Mouse (Mus musculus): ENCODE results near the gene Gabbr2. TPM values are rescaled to one million over a fixed set of nuclear protein-coding genes. Genes with fewer than 3 reads are reported as not detected.

The Gabbr2 gene
- polyA plus RNA-seq, 1 experiment from 2014 or later, result 3.0 TPM

DNA sequence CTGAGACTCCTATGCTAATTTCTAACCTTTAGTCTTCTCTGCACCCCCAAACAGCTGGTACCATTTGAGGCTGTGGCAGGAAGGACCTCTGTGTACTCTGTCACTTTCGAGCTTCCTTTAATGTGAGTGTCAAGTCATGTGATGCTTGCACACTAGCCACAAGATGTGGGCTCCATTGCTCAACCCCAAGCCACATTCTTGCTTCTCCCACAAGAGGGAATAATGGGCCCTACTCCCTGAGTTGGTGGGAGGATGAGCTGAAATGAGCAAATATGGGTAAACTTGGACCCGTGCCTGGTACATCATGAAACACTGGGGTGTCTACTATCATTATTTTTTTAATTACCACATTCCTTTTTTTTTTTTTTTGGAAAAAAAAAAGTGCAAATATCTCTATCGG lies 86.5 kb downstream of the Gabbr2 start:
- H3K4me2 ChIP-seq (replicated peaks), result no peak overlapping the region
- no peak overlapping the region for H3K9ac ChIP-seq
- WGBS, result 73% methylated on average over 3 of the region's 3 CpGs
- peaks cover 14% of the 10 kb centered on the region for H3K9me3 ChIP-seq
- no peaks in the 10 kb centered on the region for H3K36me3 ChIP-seq
- H3K27ac ChIP-seq, result no peak overlapping the region
- ATAC-seq (ENCODE audit: low FRiP score, low read depth), result no peak
- H3K27me3 ChIP-seq (replicated peaks), result no peaks in the 10 kb centered on the region
- no peaks in the 10 kb centered on the region for H3K4me1 ChIP-seq
- no peak overlapping the region for H3K4me3 ChIP-seq

DNA sequence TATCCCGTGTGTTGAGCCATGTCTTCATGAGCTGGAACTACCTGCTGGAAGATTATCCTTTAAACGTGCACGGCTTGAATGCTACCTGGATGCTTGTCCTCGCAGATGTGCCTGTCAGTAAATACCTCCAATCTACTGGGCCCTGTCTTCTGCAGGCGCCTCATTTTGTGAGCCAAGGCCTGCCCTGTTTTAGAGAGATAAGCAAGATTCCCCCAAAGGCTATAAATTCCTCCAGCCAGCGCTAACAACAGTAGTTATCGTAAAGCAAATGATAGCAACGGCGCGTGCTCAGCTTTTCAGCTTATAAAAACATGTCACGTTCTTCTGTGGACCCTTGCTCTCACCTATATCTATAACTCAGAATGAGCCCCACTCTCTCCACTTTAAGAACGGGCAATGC lies 87.5 kb downstream of the Gabbr2 start:
- Histone ChIP-seq H3K9me3 (peaks cover 8% of the 10 kb centered on the region; the same call in 1 of the 2 replicates), H3K4me2 (replicated peaks) (no peak overlapping the region), H3K9ac (no peak overlapping the region), H3K27me3 (replicated peaks) (no peaks in the 10 kb centered on the region), H3K27ac (no peak overlapping the region), H3K4me3 (no peak overlapping the region), H3K36me3 (no peaks in the 10 kb centered on the region), H3K4me1 (no peaks in the 10 kb centered on the region)
- WGBS, result 56% methylated on average over 12 of the region's 12 CpGs
- no peak for ATAC-seq (ENCODE audit: low FRiP score, low read depth)

DNA sequence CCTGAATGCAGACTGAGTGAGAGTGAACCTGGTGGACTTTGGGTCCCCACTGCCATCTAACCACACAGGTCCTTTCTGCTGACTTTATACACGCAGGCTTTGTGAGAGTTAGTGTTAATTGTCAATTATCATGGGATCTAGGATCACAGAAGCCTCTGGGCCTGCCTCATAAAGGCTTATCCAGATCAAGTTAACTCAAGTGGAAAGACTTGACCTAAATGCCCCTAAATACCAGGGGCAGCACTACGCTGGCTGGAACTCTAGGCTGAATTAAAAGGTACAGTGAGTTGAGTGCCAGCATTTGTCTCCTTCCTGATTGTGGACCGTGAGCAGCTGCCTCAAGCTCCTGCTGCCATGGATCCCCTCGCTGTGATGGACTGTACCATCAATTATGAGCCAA lies 93.1 kb downstream of the Gabbr2 start:
- Histone ChIP-seq H3K4me1 (peaks cover 7% of the 10 kb centered on the region), H3K4me2 (replicated peaks) (no peak overlapping the region), H3K4me3 (no peak overlapping the region), H3K27me3 (replicated peaks) (no peaks in the 10 kb centered on the region), H3K27ac (no peak overlapping the region), H3K9ac (no peak overlapping the region), H3K36me3 (no peaks in the 10 kb centered on the region), H3K9me3 (no peaks in the 10 kb centered on the region)
- ATAC-seq (ENCODE audit: low FRiP score, low read depth), result no peak
- WGBS, result 76% methylated on average over 4 of the region's 4 CpGs

DNA sequence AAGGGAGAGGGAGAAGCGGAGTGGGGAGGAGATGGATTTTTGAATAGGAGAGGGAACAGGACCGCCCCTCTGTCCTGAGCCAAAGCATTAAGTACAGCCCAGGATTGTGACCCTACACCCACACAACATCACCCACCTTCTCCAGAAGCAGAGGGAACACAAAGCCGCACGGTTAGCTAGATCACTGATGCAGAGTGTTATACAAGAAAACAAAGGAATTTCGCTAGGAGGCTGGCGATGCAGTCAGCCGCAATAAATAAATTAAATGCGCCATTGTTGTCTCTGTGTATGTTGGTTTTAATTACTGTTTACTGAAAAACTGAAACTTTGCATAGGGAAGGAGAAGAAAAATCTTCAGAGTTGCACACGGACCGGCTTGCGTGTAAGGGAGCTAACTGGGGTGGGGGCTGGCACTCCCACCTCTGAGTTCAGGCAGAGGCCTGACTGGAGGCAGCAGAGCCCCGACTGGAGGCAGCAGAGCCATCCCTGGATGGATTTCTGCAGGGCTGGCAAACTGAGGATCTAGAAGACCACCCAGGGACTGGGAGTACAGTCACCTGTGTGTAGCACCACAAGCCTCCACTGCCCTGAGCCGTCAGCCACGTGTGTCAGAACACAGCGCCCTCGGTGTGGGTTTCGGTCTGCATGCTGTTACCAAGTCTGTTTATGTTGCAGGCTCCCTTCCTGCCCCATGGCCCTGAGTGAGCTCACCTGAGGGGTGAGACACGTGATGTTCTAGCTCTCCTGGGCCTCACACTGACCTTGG lies 93.9 kb downstream of the Gabbr2 start:
- H3K27ac ChIP-seq, result no peak overlapping the region
- no peak overlapping the region for H3K4me3 ChIP-seq
- no peak overlapping the region for H3K9ac ChIP-seq
- H3K4me1 ChIP-seq, result peaks cover 7% of the 10 kb centered on the region
- H3K9me3 ChIP-seq, result no peaks in the 10 kb centered on the region
- H3K27me3 ChIP-seq (replicated peaks), result no peaks in the 10 kb centered on the region
- H3K4me2 ChIP-seq (replicated peaks), result no peak overlapping the region
- peak; percentile 41; the same call in 1 of the 2 replicates for ATAC-seq (ENCODE audit: low FRiP score, low read depth)
- 58% methylated on average over 17 of the region's 18 CpGs for WGBS
- H3K36me3 ChIP-seq, result no peaks in the 10 kb centered on the region

DNA sequence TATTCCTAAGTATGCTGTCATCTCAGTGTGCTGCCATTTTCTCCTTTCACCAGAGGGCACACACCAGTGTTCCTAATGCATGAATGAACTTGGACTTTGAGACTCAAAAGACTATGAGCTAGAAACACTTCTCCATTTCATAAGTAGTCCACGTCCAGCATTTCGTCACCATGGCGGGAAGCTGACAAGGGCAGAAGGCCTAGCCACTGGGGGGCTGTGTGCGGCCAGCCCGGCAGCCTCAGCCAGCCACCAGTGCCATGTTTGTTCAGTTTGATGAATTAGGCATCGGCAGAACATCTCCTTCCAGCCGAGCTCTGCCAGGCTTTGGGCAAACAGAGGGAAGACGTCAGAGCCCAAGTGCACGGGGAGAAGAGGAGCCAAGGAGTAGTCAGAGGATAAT lies 97.5 kb downstream of the Gabbr2 start:
- H3K27me3 ChIP-seq (replicated peaks), result no peaks in the 10 kb centered on the region
- H3K9me3 ChIP-seq, result no peaks in the 10 kb centered on the region
- H3K9ac ChIP-seq, result no peak overlapping the region
- WGBS, result 77% methylated on average over 9 of the region's 9 CpGs
- H3K36me3 ChIP-seq, result no peaks in the 10 kb centered on the region
- no peak overlapping the region for H3K4me3 ChIP-seq
- peaks cover 7% of the 10 kb centered on the region for H3K4me1 ChIP-seq
- no peak overlapping the region for H3K27ac ChIP-seq
- no peak overlapping the region for H3K4me2 ChIP-seq (replicated peaks)
- no peak for ATAC-seq (ENCODE audit: low FRiP score, low read depth)

DNA sequence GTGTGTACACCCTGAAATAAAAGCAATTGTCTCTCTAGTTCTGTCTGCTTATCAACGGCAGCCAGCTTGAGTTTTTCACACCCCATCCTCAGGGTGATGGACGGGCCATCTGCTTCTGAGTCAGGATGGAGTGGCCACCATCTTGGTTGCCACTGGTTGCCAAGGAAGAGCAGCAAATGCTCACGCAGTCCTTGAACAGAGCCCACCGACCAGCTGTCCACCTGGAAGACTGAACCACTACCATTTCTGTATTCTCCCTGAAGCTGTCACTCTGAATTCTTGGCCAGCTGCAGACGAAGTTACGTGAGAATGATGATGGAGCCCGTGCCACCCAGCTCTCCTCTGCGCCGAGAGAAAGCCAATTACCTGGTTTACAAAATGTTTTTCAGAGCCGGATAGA lies 102.5 kb downstream of the Gabbr2 start:
- WGBS, result 85% methylated on average over 10 of the region's 10 CpGs
- H3K4me2 ChIP-seq (replicated peaks), result no peak overlapping the region
- no peak overlapping the region for H3K27ac ChIP-seq
- H3K27me3 ChIP-seq (replicated peaks), result no peaks in the 10 kb centered on the region
- H3K4me3 ChIP-seq, result no peak overlapping the region
- ATAC-seq (ENCODE audit: low FRiP score, low read depth), result no peak
- H3K9ac ChIP-seq, result no peak overlapping the region
- H3K4me1 ChIP-seq, result no peaks in the 10 kb centered on the region; the same call in 1 of the 2 replicates
- H3K36me3 ChIP-seq, result no peaks in the 10 kb centered on the region
- H3K9me3 ChIP-seq, result no peaks in the 10 kb centered on the region

DNA sequence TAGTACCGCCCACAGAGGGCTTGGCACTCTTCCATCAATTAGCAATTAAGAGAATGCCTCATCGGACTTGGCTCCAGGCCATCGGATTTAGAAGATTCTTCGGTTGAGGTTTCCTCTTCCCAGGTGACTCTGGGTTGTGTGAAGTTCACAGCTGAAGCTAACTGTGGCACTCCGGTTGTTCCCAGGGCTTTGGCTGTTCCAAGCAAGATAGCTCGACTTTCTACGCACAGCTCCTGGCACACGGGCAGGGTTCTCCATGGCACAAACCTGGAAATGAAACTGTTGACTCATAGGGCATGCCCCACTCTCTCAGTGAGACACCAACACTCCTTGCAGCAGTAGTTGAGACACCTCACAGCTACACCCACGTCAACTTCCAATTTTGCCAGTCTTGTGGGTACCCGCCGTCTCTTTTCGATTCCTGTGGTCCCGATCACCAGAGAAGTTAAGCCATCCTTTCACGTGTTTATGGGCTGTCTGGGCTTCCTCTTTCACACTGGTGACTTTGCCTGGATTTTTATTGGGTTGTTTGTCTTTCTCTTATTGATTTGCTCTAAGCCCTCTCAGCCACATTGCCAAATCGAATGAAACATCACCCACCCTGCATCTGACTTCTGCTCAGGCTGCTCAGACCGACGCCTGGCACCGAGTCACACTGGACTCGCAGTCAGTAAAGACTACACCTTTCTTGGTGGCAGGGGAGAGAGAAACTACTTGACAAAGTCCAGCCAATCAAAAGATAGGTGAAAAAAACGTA lies 105.9 kb downstream of the Gabbr2 start:
- H3K4me2 ChIP-seq (replicated peaks), result no peak overlapping the region
- no peak for ATAC-seq (ENCODE audit: low FRiP score, low read depth)
- no peaks in the 10 kb centered on the region for H3K9me3 ChIP-seq
- no peak overlapping the region for H3K27ac ChIP-seq
- H3K36me3 ChIP-seq, result no peaks in the 10 kb centered on the region
- H3K4me3 ChIP-seq, result no peak overlapping the region
- 90% methylated on average over 20 of the region's 20 CpGs for WGBS
- no peaks in the 10 kb centered on the region for H3K27me3 ChIP-seq (replicated peaks)
- peaks cover 6% of the 10 kb centered on the region; the same call in 1 of the 2 replicates for H3K4me1 ChIP-seq
- H3K9ac ChIP-seq, result no peak overlapping the region

DNA sequence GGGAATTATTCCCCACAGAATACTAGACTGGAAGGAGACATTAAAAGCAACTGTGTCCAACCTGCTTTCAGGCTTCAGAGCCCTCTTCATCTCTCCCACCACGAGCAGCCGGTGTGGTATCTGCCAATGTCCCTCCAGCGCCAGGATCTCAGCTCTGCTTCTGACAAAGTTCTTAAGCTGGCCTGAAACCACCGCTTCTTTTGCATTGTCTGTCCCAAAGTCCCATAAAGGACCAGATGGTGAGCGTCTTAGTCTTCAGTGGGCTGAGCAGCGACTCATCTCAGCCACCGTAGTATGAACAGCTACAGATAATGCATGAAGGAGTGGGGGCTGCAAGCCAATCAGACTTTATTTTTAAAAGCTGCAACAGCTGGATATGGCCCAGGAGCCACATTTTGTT lies 107.5 kb downstream of the Gabbr2 start:
- no peak overlapping the region for H3K4me3 ChIP-seq
- WGBS, result 80% methylated on average over 7 of the region's 7 CpGs
- H3K27me3 ChIP-seq (replicated peaks), result no peaks in the 10 kb centered on the region
- H3K9me3 ChIP-seq, result no peaks in the 10 kb centered on the region
- H3K4me2 ChIP-seq (replicated peaks), result no peak overlapping the region
- H3K4me1 ChIP-seq, result peaks cover 9% of the 10 kb centered on the region; the same call in 1 of the 2 replicates
- no peak overlapping the region for H3K9ac ChIP-seq
- H3K36me3 ChIP-seq, result no peaks in the 10 kb centered on the region
- H3K27ac ChIP-seq, result no peak overlapping the region
- ATAC-seq (ENCODE audit: low FRiP score, low read depth), result no peak

DNA sequence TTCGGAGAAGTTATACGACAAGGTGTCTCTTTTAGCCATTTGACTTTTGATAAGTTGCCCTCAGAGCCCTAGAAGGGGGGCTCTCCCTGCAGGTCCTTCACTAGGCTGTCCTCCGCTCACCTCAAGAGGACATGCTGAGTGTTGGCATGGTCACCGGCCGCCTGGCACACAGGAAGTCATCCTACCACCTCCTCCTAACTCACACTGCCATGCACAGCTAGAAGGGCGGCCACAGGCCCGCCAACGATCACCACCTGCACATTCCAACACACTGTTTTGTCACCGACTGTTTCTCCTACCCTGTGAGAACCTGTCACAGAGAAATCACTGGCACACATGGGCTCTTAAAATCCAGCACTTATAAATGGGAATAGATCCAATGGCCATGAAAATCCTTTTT lies 108.1 kb downstream of the Gabbr2 start:
- WGBS, result 86% methylated on average over 9 of the region's 9 CpGs
- Histone ChIP-seq H3K9ac (no peak overlapping the region), H3K4me3 (no peak overlapping the region), H3K27me3 (replicated peaks) (no peaks in the 10 kb centered on the region), H3K4me2 (replicated peaks) (no peak overlapping the region), H3K36me3 (no peaks in the 10 kb centered on the region), H3K27ac (no peak overlapping the region), H3K9me3 (no peaks in the 10 kb centered on the region), H3K4me1 (peaks cover 9% of the 10 kb centered on the region; the same call in 1 of the 2 replicates)
- no peak for ATAC-seq (ENCODE audit: low FRiP score, low read depth)

DNA sequence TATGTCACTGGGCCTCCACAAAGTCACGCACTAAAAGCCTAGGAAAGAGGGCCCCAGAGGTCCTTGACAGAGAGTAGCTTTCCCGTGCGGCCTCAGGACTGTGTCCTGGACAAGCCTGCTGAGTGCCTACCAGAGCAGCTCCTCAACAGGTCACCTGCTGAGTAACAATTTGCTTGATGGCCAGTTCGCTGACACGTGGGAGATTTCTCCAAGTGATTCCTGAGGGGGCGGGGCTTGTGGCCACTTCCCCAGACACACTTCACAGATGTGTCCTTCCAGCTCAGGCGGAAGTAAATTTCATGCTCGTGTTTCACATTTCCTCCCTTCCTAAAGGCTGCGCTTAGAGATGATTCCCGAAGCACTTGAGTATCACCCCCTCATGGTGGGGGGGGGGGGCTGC lies 108.6 kb downstream of the Gabbr2 start:
- no peak for ATAC-seq (ENCODE audit: low FRiP score, low read depth)
- Histone ChIP-seq H3K27me3 (replicated peaks) (no peaks in the 10 kb centered on the region; the same call in 1 of the 2 replicates), H3K4me3 (no peak overlapping the region), H3K4me1 (peaks cover 9% of the 10 kb centered on the region; the same call in 1 of the 2 replicates), H3K4me2 (replicated peaks) (no peak overlapping the region), H3K9me3 (no peaks in the 10 kb centered on the region), H3K36me3 (no peaks in the 10 kb centered on the region), H3K27ac (no peak overlapping the region), H3K9ac (no peak overlapping the region)
- 53% methylated on average over 10 of the region's 10 CpGs for WGBS

DNA sequence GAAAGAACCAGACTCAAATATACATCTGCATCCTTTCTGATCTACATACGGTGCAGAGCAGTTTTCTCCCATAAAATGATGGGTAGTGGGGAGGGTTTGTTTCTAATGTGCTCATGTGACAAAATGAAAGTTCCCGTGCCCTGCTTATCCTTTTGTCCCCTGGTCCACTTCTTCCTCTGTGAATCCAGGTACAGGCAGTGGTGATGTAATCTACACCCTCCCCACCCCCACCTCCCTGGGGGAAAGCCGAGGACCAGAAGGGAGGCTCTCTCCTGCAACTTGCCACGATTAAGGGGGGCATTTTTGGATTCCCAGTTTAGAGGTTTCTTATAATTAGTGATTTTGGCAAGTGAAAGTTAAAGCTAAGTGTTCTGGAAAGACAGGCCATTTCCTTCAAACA lies 110.4 kb downstream of the Gabbr2 start:
- ATAC-seq (ENCODE audit: low FRiP score, low read depth), result no peak
- no peak overlapping the region for H3K4me2 ChIP-seq (replicated peaks)
- no peak overlapping the region for H3K27ac ChIP-seq
- H3K4me3 ChIP-seq, result no peak overlapping the region
- H3K4me1 ChIP-seq, result peaks cover 9% of the 10 kb centered on the region; the same call in 1 of the 2 replicates
- 67% methylated on average over 4 of the region's 4 CpGs for WGBS
- no peaks in the 10 kb centered on the region for H3K36me3 ChIP-seq
- no peaks in the 10 kb centered on the region for H3K9me3 ChIP-seq
- H3K9ac ChIP-seq, result no peak overlapping the region
- no peaks in the 10 kb centered on the region; the same call in 1 of the 2 replicates for H3K27me3 ChIP-seq (replicated peaks)

DNA sequence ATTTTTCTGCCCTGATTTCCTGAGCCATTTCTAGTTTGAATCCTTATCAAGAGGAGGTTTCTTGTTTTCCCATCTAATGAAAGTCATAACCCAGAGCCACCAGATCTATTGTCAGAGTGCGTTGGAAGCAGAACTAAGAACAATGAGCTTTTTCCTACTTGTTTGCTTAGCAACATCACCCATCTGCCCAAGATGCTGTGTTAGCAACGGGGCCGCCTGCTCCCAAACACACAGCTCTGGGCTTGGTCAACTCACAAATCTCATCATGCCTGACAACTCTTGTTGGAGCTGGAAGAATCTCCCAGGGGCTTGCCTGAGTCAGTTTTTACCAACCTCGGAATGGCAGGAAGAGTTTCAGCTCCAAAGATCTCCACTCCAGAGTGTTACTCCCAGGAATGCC lies 111.7 kb downstream of the Gabbr2 start:
- ATAC-seq (ENCODE audit: low FRiP score, low read depth), result no peak
- Histone ChIP-seq H3K36me3 (no peaks in the 10 kb centered on the region), H3K9me3 (no peaks in the 10 kb centered on the region), H3K9ac (no peak overlapping the region), H3K4me1 (peaks cover 9% of the 10 kb centered on the region; the same call in 1 of the 2 replicates), H3K27me3 (replicated peaks) (no peaks in the 10 kb centered on the region; the same call in 1 of the 2 replicates), H3K27ac (no peak overlapping the region), H3K4me2 (replicated peaks) (no peak overlapping the region), H3K4me3 (no peak overlapping the region)
- WGBS, result 39% methylated on average over 4 of the region's 4 CpGs

Data from neural tube, embryonic 12.5 days (tissue).